Mouse (Mus musculus) hematopoietic stem cell, adult 5-6 weeks (primary cell): ENCODE measurements at regions not wholly inside any gene's neighbourhood (a gene's known extent, or its start where the extent isn't known, plus 50 kb on each side); places are given as distances from the start of the nearest gene placed in this dataset.
"Not testable (repeated sequence)": the region's sequence is repeated elsewhere in the genome, so short reads cannot be mapped to it uniquely, and the experiment has no call there.

Experiments used
- ATAC-seq, 2 experiments: fragments of 125-278 bp in 1 of 2; replicated peaks in 1 of 2; 2 replicates each; pipeline ENCODE4 v1.8.0; 2016 to 2017; ENCODE audit warnings: inconsistent platforms in 2 of 2, mild to moderate bottlenecking in 2 of 2, moderate number of reproducible peaks in 2 of 2, low read depth in 1 of 2, moderate TSS enrichment in 1 of 2; ENCODE audit not compliant: low FRiP score in 2 of 2, poor library complexity in 2 of 2, severe bottlenecking in 2 of 2, insufficient read depth in 1 of 2, low TSS enrichment in 1 of 2

GRCm38 (mm10) chr11:10276224-10276623 is 837.8 kb upstream of the Vwc2 start:
- ATAC-seq, result peak; percentile 100

- ATAC-seq, result no peak
These were observed 830.5 kb upstream of the Vwc2 start for GRCm38 (mm10) chr11:10283553-10283952.

GRCm38 (mm10) chr11:10291996-10292395 is 822.0 kb upstream of the Vwc2 start:
- ATAC-seq, result no peak

- ATAC-seq, result no peak; a peak in 1 of 4 replicates
These were observed 804.9 kb upstream of the Vwc2 start for GRCm38 (mm10) chr11:10309023-10309720.

GRCm38 (mm10) chr11:10317427-10317826 is 796.6 kb upstream of the Vwc2 start:
- peak; percentile 65 to 68; a peak in 3 of 4 replicates for ATAC-seq

GRCm38 (mm10) chr11:10318048-10318759 is 795.8 kb upstream of the Vwc2 start:
- ATAC-seq, result peak; percentile 72 to 81

GRCm38 (mm10) chr11:10330253-10330652 is 783.8 kb upstream of the Vwc2 start:
- not testable (repeated sequence) for ATAC-seq

- no peak for ATAC-seq
These were observed 776.2 kb upstream of the Vwc2 start for GRCm38 (mm10) chr11:10337781-10338180.

- no peak for ATAC-seq
These were observed 741.7 kb upstream of the Vwc2 start for GRCm38 (mm10) chr11:10372340-10372739.
